Mouse (Mus musculus): ENCODE results near the gene Spindoc.

DNA sequence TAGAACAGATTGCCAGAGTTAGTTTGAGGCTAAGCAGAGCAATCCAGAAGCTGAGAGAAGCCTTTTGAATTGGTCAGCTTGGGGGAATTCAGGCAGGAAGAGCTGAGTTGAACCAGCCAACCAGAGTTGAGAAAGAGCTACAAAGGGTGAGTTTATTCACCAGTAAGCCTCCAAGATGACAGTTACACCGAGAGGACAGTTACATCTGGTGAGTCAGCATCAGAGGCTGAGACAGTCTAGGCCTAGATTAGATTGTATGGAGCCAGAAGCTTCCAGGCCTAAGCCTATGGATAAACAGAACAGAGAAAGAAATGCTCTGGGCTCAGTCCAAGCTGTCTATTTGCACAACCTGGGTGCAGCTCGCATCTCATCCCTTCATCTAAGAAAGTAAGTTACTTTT is 5.2 kb downstream of the Spindoc start:
- TF ChIP-seq CTCF (IDR thresholded peaks at IDR 0.05; ENCODE audit: low read depth, low read length) (no peak), POLR2A (IDR thresholded peaks at IDR 0.05; ENCODE audit: insufficient read depth, low read length) (no peak)
